Mouse (Mus musculus) brain, embryonic 14.5 days (tissue): ENCODE results near the gene Sp2.

Experiments used
- CTCF ChIP-seq: fragments of 200-500 bp; IDR thresholded peaks from 2 replicates; pipeline ENCODE4 v1.5.1; 2012; ENCODE audit warnings: inconsistent platforms, mild to moderate bottlenecking, moderate library complexity, borderline replicate concordance; ENCODE audit not compliant: insufficient read depth, insufficient read length; ENCODE audit errors: extremely low read depth
- POLR2A ChIP-seq: fragments of 200-500 bp; IDR thresholded peaks from 2 replicates; pipeline ENCODE4 v1.6.1; 2012; ENCODE audit warnings: mild to moderate bottlenecking, inconsistent platforms, borderline replicate concordance; ENCODE audit not compliant: poor library complexity, insufficient read depth, insufficient read length, severe bottlenecking; ENCODE audit errors: extremely low read depth

DNA sequence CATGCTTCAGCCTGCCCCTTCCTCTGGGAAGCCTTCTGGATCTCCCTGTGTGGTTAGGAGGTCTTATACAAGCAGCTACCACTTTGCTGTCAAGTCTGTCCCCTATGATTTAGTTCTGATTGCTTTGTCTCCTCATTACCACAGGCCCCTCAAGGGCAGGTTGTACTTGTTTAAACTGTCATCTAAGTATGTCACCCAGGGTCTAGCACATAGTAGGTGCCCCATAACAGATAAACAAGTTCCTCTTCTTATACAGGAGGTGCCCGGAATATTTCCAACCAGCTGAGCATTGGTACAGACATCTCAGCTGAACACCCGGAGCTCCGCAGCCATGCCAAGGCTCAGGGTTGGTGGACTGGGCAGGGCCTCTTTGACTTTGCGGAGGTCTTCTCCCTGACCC is 49.7 kb upstream of the Sp2 start:
- TF ChIP-seq CTCF (no peak), POLR2A (no peak)
